17 mouse cellular contexts compared by ENCODE assay signal in the genomic region with DNA sequence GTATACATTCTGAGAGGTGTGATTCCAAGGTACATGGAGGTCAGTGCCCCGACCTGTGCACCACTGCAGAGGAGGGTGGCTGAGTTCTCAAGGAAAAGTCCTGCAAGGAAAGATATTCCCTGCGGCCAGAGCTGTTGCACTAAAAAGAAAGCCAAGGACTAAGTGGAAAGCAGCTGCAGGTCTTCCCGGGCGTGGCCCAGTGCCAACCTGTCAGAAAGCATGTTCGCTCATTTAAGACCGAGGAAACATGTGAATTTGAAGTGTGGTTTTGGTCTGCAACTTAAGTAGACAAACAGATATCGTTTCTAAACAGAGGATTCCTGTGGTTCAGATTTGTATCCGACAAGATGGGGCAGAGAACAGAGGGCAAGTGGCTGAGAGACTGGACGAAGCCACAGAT.
DNase-seq lines count a peak whose midpoint lies in the region; ATAC-seq lines count a peak whose summit lies in the region.
"Had no signal": no experiment of that assay in that cellular context is flagged by ENCODE, and none has a peak within 500 bp of the region (broad histone marks: within the 10 kb centered on the region; RNA-seq: fewer than 3 reads in every experiment).

No protein-coding gene starts in this region.

- H3K9me3 ChIP-seq in heart, embryonic 10.5 days, result no peaks in the 10 kb centered on the region
- no peaks in the 10 kb centered on the region for H3K9me3 ChIP-seq in kidney, embryonic 14.5 days (ENCODE audit: control insufficient read depth, low read length)
- H3K9me3 ChIP-seq: forebrain, embryonic 12.5 days; G1E; lung, embryonic 15.5 days; neural tube, embryonic 12.5 days had no signal

- intact Hi-C loops in heart, postnatal 14 days (cut with DNase I), result no loop called here

- no peaks in the 10 kb centered on the region for H3K36me3 ChIP-seq in heart, embryonic 10.5 days
- no peaks in the 10 kb centered on the region for H3K36me3 ChIP-seq in kidney, embryonic 14.5 days (ENCODE audit: control insufficient read depth, insufficient read depth, low read length)
- H3K36me3 ChIP-seq: forebrain, embryonic 12.5 days; G1E; hindbrain, embryonic 10.5 days; lung, embryonic 15.5 days; neural tube, embryonic 12.5 days had no signal

- peaks cover 9% of the 10 kb centered on the region; the same call in 1 of the 2 replicates for H3K4me1 ChIP-seq in heart, embryonic 10.5 days
- H3K4me1 ChIP-seq in kidney, embryonic 14.5 days (ENCODE audit: control insufficient read depth, insufficient read depth, low read length), result no peaks in the 10 kb centered on the region
- H3K4me1 ChIP-seq: forebrain, embryonic 12.5 days; hindbrain, embryonic 10.5 days; lung, embryonic 15.5 days; neural tube, embryonic 12.5 days had no signal

- ATAC-seq in kidney, embryonic 14.5 days (ENCODE audit: low FRiP score, low TSS enrichment), result no peak
- ATAC-seq: CD4-positive, CD25-positive, alpha-beta regulatory T cell, adult 4 months; inflammation-experienced regulatory T-cells, adult 6 months had no signal

- no peak overlapping the region for H3K9ac ChIP-seq in kidney, embryonic 14.5 days (ENCODE audit: low read depth, low read length)
- H3K9ac ChIP-seq: forebrain, embryonic 12.5 days; lung, embryonic 15.5 days; neural tube, embryonic 12.5 days had no signal

- H3K27ac ChIP-seq in heart, embryonic 10.5 days, result no peak overlapping the region
- no peak overlapping the region for H3K27ac ChIP-seq in kidney, embryonic 14.5 days (ENCODE audit: low read depth, low read length)
- H3K27ac ChIP-seq: forebrain, embryonic 12.5 days; hindbrain, embryonic 10.5 days; lung, embryonic 15.5 days; neural tube, embryonic 12.5 days had no signal

- 88% methylated on average over 9 of the region's 9 CpGs for WGBS in heart, embryonic 10.5 days
- WGBS in kidney, embryonic 14.5 days, result 81% methylated on average over 9 of the region's 9 CpGs

- no peaks in the 10 kb centered on the region for H3K27me3 ChIP-seq in heart, embryonic 10.5 days (ENCODE audit: insufficient read depth, poor library complexity, severe bottlenecking)
- H3K27me3 ChIP-seq in kidney, embryonic 14.5 days (ENCODE audit: control insufficient read depth, insufficient read depth, low read length), result no peaks in the 10 kb centered on the region
- H3K27me3 ChIP-seq: forebrain, embryonic 12.5 days; lung, embryonic 15.5 days; neural tube, embryonic 12.5 days had no signal

- DNase-seq in cerebellum, postnatal 10 days, result peak; percentile 44 to 50
- DNase-seq in cerebellum, postnatal 36 days, result no peak
- peak; percentile 44 to 60 for DNase-seq in heart, postnatal 14 days
- no peak for DNase-seq in heart, embryonic 10.5 days (ENCODE audit: low spot score)
- DNase-seq in kidney, postnatal 14 days, result peak; percentile 50
- DNase-seq in ovary, postnatal 14 days (ENCODE audit: low spot score), result peak; percentile 11
- no peak for DNase-seq in ovary, adult 18-20 months (ENCODE audit: low spot score)
- DNase-seq: cerebellum, adult 9-10 months; right cerebral cortex, postnatal 25 days had no signal

- no peak overlapping the region for H3K4me2 ChIP-seq in kidney, embryonic 14.5 days (replicated peaks; ENCODE audit: low read depth, low read length)
- H3K4me2 ChIP-seq: forebrain, embryonic 12.5 days; lung, embryonic 15.5 days; neural tube, embryonic 12.5 days had no signal

- H3K4me3 ChIP-seq in heart, embryonic 10.5 days, result no peak overlapping the region
- H3K4me3 ChIP-seq in kidney, embryonic 14.5 days (ENCODE audit: low read length), result no peak overlapping the region
- H3K4me3 ChIP-seq: forebrain, embryonic 12.5 days; hindbrain, embryonic 10.5 days; lung, embryonic 15.5 days; neural tube, embryonic 12.5 days had no signal

Comparison
In these comparisons a context has a peak if more than half of its experiments do, and no peak if none do; other contexts are left out.
1. DNase-seq: peak in cerebellum, postnatal 10 days (2 of 2), heart, postnatal 14 days (2 of 2), kidney, postnatal 14 days (single experiment) and ovary, postnatal 14 days (single experiment); none in cerebellum, postnatal 36 days (0 of 2), heart, embryonic 10.5 days (single experiment) and ovary, adult 18-20 months (single experiment).